Mouse (Mus musculus) bone marrow, adult 2 months (tissue): ENCODE data around the gene Atxn7l1. TPM values are rescaled to one million over a fixed set of nuclear protein-coding genes. Genes with fewer than 3 reads are reported as not detected.

ENCODE experiments used
- H3K27ac ChIP-seq: fragments of 200-500 bp; 2 replicates; pipeline ENCODE4 v1.5.1; 2012; ENCODE audit warnings: low read depth, mild to moderate bottlenecking, control low read depth, inconsistent platforms, low read length; ENCODE audit not compliant: control insufficient read depth, poor library complexity, insufficient read depth
- H3K4me1 ChIP-seq: fragments of 200-500 bp; 2 replicates; pipeline ENCODE4 v1.6.1; 2011; ENCODE audit warnings: low read length; ENCODE audit not compliant: control insufficient read depth, insufficient read depth
- H3K4me3 ChIP-seq: fragments of 200-500 bp; replicated peaks from 2 replicates; pipeline ENCODE3; 2011; ENCODE audit warnings: mild to moderate bottlenecking, low read depth, low read length, control low read depth; ENCODE audit not compliant: control insufficient read depth
- CTCF ChIP-seq: fragments of 200-500 bp; IDR thresholded peaks from 2 replicates; pipeline ENCODE4 v1.5.1; 2011; ENCODE audit warnings: low read length, control low read depth; ENCODE audit not compliant: control insufficient read depth, insufficient read depth
- POLR2A ChIP-seq: fragments of 200-500 bp; IDR thresholded peaks from 2 replicates; pipeline ENCODE4 v1.6.1; 2011; ENCODE audit warnings: low read depth, mild to moderate bottlenecking, control low read depth, low read length, borderline replicate concordance; ENCODE audit not compliant: control insufficient read depth
- WGBS: fragments of 180-500 bp; shearing (Covaris S2); methylation state at CpG from one replicate; pipeline ENCODE4 v1.1.7; 2018; 5-methylcytosine and 5-hydroxymethylcytosine counted together
- polyA plus RNA-seq: library from polyadenylated mRNA; stranded (reverse); fragments of >200 nt; gene quantifications from 2 replicates; pipeline ENCODE4 v1.2.4, GENCODE M21; 2011; ENCODE audit warnings: low replicate concordance; ENCODE audit not compliant: missing spikeins, insufficient read depth, insufficient read length

Atxn7l1 gene
- polyA plus RNA-seq, 1 experiment = 52.4 TPM

GRCm38 (mm10) chr12:33269743-33270142 lies 122.2 kb downstream of the Atxn7l1 start:
- whole genome bisulfite sequencing = 87% methylated on average over 5 of the region's 5 CpGs
- peak; percentile 49 for TF ChIP-seq CTCF
- TF ChIP-seq POLR2A = no peak

DNA sequence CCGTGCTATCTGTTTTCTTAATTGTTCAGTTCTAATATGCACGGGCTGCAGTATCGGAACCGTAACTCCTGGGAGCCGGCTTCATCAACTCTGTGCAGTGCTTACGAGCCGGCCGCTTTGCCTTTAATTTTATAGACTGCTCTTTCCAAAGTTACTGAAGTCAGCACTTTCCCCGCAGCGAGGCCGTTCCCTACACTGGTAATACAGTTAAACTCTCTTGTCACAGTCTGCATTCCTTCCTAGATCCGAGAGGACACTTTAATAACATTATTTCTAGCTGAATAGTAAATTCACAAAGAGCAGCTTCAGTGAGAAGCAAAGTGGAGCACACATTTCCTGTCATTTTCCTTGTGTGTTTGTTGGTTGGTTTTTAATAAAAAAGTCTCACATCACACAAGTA lies 124.4 kb downstream of the Atxn7l1 start:
- no peak for TF ChIP-seq CTCF
- TF ChIP-seq POLR2A = no peak
- Histone ChIP-seq H3K4me1 (no peaks in the 10 kb centered on the region), H3K27ac (no peak overlapping the region), H3K4me3 (no peak overlapping the region)
- 89% methylated on average over 12 of the region's 12 CpGs for WGBS

More at GRCm38 (mm10) chr12:33269743-33270142, 122.2 kb downstream of the Atxn7l1 start:
- no peaks in the 10 kb centered on the region for H3K4me1 ChIP-seq
- H3K27ac ChIP-seq = no peak overlapping the region
- H3K4me3 ChIP-seq = no peak overlapping the region

DNA sequence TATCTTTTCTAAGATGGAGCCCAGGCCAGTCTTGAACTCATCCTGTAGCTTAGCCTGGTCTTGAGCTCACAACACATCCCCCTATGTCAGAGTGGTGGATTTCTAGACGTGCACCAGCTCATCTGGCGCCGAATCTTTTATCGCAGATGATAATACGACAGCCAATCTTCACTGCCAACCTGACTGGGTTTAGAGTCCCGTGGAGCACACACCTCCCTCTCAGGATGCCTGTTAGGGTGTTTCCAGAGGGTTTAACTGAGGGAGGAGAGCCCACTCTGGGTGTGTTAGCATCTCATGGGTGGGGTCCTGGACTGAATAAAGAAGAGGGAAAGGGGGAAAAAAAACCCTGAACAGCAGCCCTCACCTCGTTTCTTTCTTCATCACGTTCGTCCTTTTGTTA lies 124.9 kb downstream of the Atxn7l1 start:
- Histone ChIP-seq H3K27ac (no peak overlapping the region), H3K4me1 (no peaks in the 10 kb centered on the region), H3K4me3 (no peak overlapping the region)
- TF ChIP-seq CTCF (no peak), POLR2A (no peak)
- 87% methylated on average over 9 of the region's 9 CpGs for WGBS

DNA sequence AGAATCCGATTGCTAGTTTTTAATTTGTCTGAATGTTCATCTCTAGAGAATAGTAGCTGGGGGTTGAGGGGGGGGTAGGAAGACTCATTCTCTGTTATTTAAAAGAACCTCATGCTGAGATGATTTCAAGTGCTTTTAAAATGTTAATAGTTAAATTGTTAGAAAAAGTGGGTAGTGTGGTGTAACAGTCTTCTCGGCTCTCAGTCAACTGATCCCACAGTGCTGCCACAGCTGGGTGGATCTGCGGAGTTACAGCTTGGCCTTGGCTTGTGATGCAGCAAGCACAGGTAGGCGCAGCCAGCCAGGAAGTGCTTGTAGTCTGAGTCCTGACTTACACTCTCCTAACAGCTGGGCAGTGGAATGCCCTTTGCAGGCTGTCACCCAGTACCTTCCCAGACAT lies 125.7 kb downstream of the Atxn7l1 start:
- no peak overlapping the region for H3K27ac ChIP-seq
- TF ChIP-seq CTCF (no peak), POLR2A (no peak)
- no peaks in the 10 kb centered on the region for H3K4me1 ChIP-seq
- H3K4me3 ChIP-seq = no peak overlapping the region
- 81% methylated on average over 4 of the region's 4 CpGs for WGBS

DNA sequence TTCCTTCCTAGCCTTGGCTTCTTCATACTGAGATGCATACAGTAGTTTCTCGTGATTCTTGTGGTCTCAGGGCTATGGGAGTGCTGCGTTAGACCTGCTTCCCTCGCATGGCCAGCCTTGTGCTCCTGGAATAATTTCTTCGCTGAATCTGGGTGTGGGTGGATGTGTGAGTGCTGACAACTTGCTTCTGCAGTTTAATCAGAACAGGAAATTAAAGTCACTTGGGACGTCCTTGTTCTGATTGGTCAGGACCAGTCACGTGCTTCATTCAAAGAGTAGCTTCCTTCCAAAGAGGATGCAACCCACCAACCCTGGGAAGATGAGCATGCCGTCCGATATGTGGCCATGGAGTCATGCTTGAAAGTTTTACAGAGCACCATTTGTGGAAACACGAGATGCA lies 126.2 kb downstream of the Atxn7l1 start:
- 80% methylated on average over 9 of the region's 9 CpGs for WGBS

DNA sequence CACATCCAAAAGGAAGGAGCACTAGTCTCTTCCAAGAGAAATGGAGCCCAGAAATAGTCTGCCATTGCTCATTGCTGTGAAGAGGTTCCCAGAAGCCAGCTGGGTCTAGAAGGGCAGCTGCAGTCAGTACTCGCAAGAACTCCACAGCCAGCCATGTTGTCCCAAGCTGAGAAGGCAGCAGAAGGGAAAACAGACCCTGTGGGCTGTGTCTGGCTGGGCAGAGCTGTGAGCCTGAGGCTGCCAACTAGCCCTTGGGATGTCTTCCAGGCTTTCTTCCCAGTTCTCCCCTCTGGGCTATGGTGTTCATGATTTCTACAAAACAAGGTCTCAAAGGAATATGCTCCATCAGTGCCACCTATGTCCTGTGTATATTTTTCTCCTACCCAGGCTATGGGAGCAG lies 128.5 kb downstream of the Atxn7l1 start:
- no peak for TF ChIP-seq POLR2A
- no peak for TF ChIP-seq CTCF
- 96% methylated on average over 1 of the region's 1 CpGs for WGBS
- Histone ChIP-seq H3K4me3 (no peak overlapping the region), H3K27ac (no peak overlapping the region), H3K4me1 (no peaks in the 10 kb centered on the region)

More for the DNA sequence above, 126.2 kb downstream of the Atxn7l1 start:
- no peak for TF ChIP-seq POLR2A
- TF ChIP-seq CTCF = no peak
- Histone ChIP-seq H3K4me3 (no peak overlapping the region), H3K4me1 (no peaks in the 10 kb centered on the region), H3K27ac (no peak overlapping the region)

DNA sequence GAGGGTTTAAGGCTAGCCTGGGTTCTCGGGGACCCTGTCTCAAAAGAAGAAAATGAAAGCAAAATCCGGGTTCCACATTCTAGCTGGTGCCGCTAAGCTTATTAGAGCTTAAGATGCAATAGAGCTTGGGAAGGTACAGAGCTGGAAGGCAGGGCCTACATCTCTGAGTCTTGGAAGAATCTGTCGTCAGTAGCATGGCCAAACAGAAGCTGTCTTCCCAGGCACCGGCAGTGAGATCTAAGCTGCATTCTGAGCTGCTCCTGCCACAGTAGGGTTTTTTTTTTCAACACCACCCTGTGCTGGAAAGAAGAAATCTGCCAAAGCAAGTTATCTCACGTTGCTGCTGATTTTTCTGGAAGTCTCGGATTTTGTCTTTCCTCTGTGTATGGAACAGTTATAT lies 129.9 kb downstream of the Atxn7l1 start:
- Histone ChIP-seq H3K4me1 (no peaks in the 10 kb centered on the region), H3K4me3 (no peak overlapping the region), H3K27ac (no peak overlapping the region)
- 78% methylated on average over 7 of the region's 7 CpGs for WGBS
- TF ChIP-seq CTCF (no peak), POLR2A (no peak)

DNA sequence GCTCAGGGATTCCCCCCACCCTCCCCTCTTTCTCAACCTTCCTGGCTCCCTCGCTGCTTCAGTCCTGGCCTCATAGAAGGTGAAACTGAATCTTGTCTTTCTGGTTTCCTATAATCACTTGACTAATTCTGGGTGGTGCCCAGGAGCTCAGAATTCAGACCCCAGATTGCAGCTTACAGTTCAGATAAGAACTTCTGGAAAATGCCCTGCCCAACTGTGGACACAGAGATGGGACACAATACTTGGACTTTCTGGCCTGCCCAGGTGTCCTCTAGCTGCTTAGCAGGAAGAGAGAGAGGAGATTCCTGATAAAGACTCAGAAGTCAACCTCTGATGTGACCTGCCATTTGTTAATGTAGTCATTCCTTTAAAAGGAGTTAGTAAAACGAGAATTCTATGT lies 131.7 kb downstream of the Atxn7l1 start:
- H3K4me1 ChIP-seq = no peaks in the 10 kb centered on the region
- 54% methylated on average over 2 of the region's 2 CpGs for WGBS
- H3K27ac ChIP-seq = no peak overlapping the region
- no peak overlapping the region for H3K4me3 ChIP-seq
- TF ChIP-seq CTCF = no peak
- no peak for TF ChIP-seq POLR2A

- Histone ChIP-seq H3K4me1 (no peaks in the 10 kb centered on the region), H3K4me3 (no peak overlapping the region), H3K27ac (no peak overlapping the region)
- no peak for TF ChIP-seq POLR2A
- TF ChIP-seq CTCF = peak; percentile 94
- 3% methylated on average over 2 of the region's 2 CpGs for WGBS
Observed at GRCm38 (mm10) chr12:33280805-33281204, 133.3 kb downstream of the Atxn7l1 start.
